Mouse (Mus musculus) MEL (cell line): ENCODE data around the gene Shisal2b. TPM values are rescaled to one million over a fixed set of nuclear protein-coding genes. Genes with fewer than 3 reads are reported as not detected.
A peak's percentile ranks its signal among the peaks of the same experiment; 100 is the strongest.

ENCODE experiments used
- DNase-seq: peaks from one replicate; pipeline ENCODE4 v3.0.0; 2011; ENCODE audit warnings: low read depth, low spot score
- H3K27ac ChIP-seq: 2 replicates; pipeline ENCODE4 v1.5.1; 2012; ENCODE audit warnings: low read depth, mild to moderate bottlenecking, control low read depth, low read length, moderate library complexity; ENCODE audit not compliant: control insufficient read depth
- H3K27me3 ChIP-seq, 2 experiments: fragments of 150-350 bp in 1 of 2; sonication (generic) in 1 of 2; 2 replicates each; pipeline ENCODE4 v1.6.1; 2012; ENCODE audit warnings: low read length in 2 of 2, mild to moderate bottlenecking in 2 of 2, improper control_type of control experiment in 1 of 2, moderate library complexity in 1 of 2; ENCODE audit not compliant: insufficient read depth in 2 of 2, control insufficient read depth in 1 of 2
- H3K36me3 ChIP-seq, 2 experiments: 2 replicates each; pipeline ENCODE4 v1.6.1; 2012 to 2014; ENCODE audit warnings: low read length in 2 of 2, improper control_type of control experiment in 1 of 2, inconsistent platforms in 1 of 2, mild to moderate bottlenecking in 1 of 2; ENCODE audit not compliant: insufficient read depth in 2 of 2, control insufficient read depth in 1 of 2
- H3K4me1 ChIP-seq, 2 experiments: fragments of 150-350 bp in 1 of 2; sonication (generic) in 1 of 2; 2 replicates each; pipeline ENCODE4 v1.6.1; 2012; ENCODE audit warnings: low read length in 2 of 2, improper control_type of control experiment in 1 of 2, mild to moderate bottlenecking in 1 of 2; ENCODE audit not compliant: insufficient read depth in 2 of 2, control insufficient read depth in 1 of 2
- H3K4me3 ChIP-seq, 2 experiments: fragments of 150-350 bp in 1 of 2; sonication (generic) in 1 of 2; 2 replicates each; pipeline ENCODE4 v1.5.1; 2012; ENCODE audit warnings: low read depth in 2 of 2, low read length in 2 of 2, mild to moderate bottlenecking in 2 of 2, moderate library complexity in 2 of 2, control low read depth in 1 of 2, improper control_type of control experiment in 1 of 2; ENCODE audit not compliant: control insufficient read depth in 1 of 2, insufficient read depth in 1 of 2
- H3K79me2 ChIP-seq: 2 replicates; pipeline ENCODE4 v1.6.1; 2012; ENCODE audit warnings: mild to moderate bottlenecking, low read length, moderate library complexity; ENCODE audit not compliant: control insufficient read depth, poor library complexity, insufficient read depth
- H3K9ac ChIP-seq: 2 replicates; pipeline ENCODE4 v1.6.1; 2012; ENCODE audit warnings: low read depth, mild to moderate bottlenecking, control low read depth, low read length, moderate library complexity; ENCODE audit not compliant: control insufficient read depth, poor library complexity, severe bottlenecking
- H3K9me3 ChIP-seq: fragments of 150-350 bp; sonication (generic); replicated peaks from 2 replicates; pipeline ENCODE4 v1.6.1; 2012; ENCODE audit warnings: mild to moderate bottlenecking, low read length, improper control_type of control experiment, moderate library complexity; ENCODE audit not compliant: insufficient read depth
- BHLHE40 ChIP-seq: IDR thresholded peaks from 2 replicates; pipeline ENCODE4 v1.6.1; 2012; ENCODE audit warnings: low read depth, mild to moderate bottlenecking, inconsistent platforms, low read length, improper control_type of control experiment, borderline replicate concordance
- CTCF ChIP-seq, 3 experiments: IDR thresholded peaks in 2 of 3; conservative IDR thresholded peaks in 1 of 3; 2 replicates each; pipeline ENCODE4 v1.5.1; 2011 to 2012; ENCODE audit warnings: low read length in 3 of 3, low read depth in 2 of 3, mild to moderate bottlenecking in 2 of 3, improper control_type of control experiment in 1 of 3, inconsistent platforms in 1 of 3, mixed read lengths in 1 of 3, moderate library complexity in 1 of 3; ENCODE audit not compliant: control insufficient read depth in 1 of 3, insufficient read depth in 1 of 3, poor library complexity in 1 of 3, severe bottlenecking in 1 of 3
- EP300 ChIP-seq, 2 experiments: IDR thresholded peaks; 2 replicates each; pipeline ENCODE4 v1.6.1; 2011; ENCODE audit warnings: improper control_type of control experiment in 2 of 2, low read length in 2 of 2, low read depth in 1 of 2, mild to moderate bottlenecking in 1 of 2
- ETS1 ChIP-seq: IDR thresholded peaks from 2 replicates; pipeline ENCODE4 v1.6.1; 2012; ENCODE audit warnings: low read depth, mild to moderate bottlenecking, inconsistent platforms, low read length, improper control_type of control experiment, moderate library complexity
- GABPA ChIP-seq: IDR thresholded peaks from 2 replicates; pipeline ENCODE4 v1.6.1; 2012; ENCODE audit warnings: low read depth, mild to moderate bottlenecking, inconsistent platforms, low read length, improper control_type of control experiment, moderate library complexity
- GATA1 ChIP-seq: IDR thresholded peaks from 2 replicates; pipeline ENCODE4 v1.6.1; 2011; ENCODE audit warnings: low read depth, low read length, improper control_type of control experiment
- HCFC1 ChIP-seq: IDR thresholded peaks from 2 replicates; pipeline ENCODE4 v1.6.1; 2012; ENCODE audit warnings: low read depth, mild to moderate bottlenecking, inconsistent platforms, low read length, improper control_type of control experiment, moderate library complexity
- KAT2A ChIP-seq: conservative IDR thresholded peaks from 2 replicates; pipeline ENCODE4 v1.6.1; 2012; ENCODE audit warnings: low read depth, low read length, improper control_type of control experiment, inconsistent platforms
- MAZ ChIP-seq: IDR thresholded peaks from 2 replicates; pipeline ENCODE4 v1.6.1; 2012; ENCODE audit warnings: low read depth, mild to moderate bottlenecking, inconsistent platforms, low read length, improper control_type of control experiment
- MEF2A ChIP-seq: IDR thresholded peaks from 2 replicates; pipeline ENCODE4 v1.6.1; 2014; ENCODE audit warnings: low read depth, mild to moderate bottlenecking, inconsistent platforms, low read length, improper control_type of control experiment; ENCODE audit not compliant: poor library complexity, insufficient replicate concordance, severe bottlenecking; ENCODE audit errors: extremely low read depth
- MXI1 ChIP-seq: IDR thresholded peaks from 2 replicates; pipeline ENCODE4 v1.6.1; 2011; ENCODE audit warnings: mild to moderate bottlenecking, low read depth, low read length, improper control_type of control experiment
- MYB ChIP-seq: IDR thresholded peaks from 2 replicates; pipeline ENCODE4 v1.6.1; 2011; ENCODE audit warnings: mild to moderate bottlenecking, low read depth, low read length, improper control_type of control experiment
- MYC ChIP-seq: IDR thresholded peaks from 2 replicates; pipeline ENCODE4 v1.6.1; 2011; ENCODE audit warnings: low read depth, mild to moderate bottlenecking, low read length, improper control_type of control experiment, moderate library complexity
- NELFE ChIP-seq: IDR thresholded peaks from 2 replicates; pipeline ENCODE4 v1.6.1; 2011; ENCODE audit warnings: low read depth, low read length, improper control_type of control experiment
- NRF1 ChIP-seq: IDR thresholded peaks from 2 replicates; pipeline ENCODE4 v1.6.1; 2014; ENCODE audit warnings: low read depth, mild to moderate bottlenecking, inconsistent platforms, low read length, improper control_type of control experiment, moderate library complexity; ENCODE audit not compliant: poor library complexity, insufficient read depth, severe bottlenecking
- POLR2AphosphoS2 ChIP-seq: IDR thresholded peaks from 2 replicates; pipeline ENCODE4 v1.6.1; 2011; ENCODE audit warnings: low read length, improper control_type of control experiment
- POLR2AphosphoS5 ChIP-seq: IDR thresholded peaks from 2 replicates; pipeline ENCODE4 v1.6.1; 2012; ENCODE audit warnings: low read depth, borderline replicate concordance, mild to moderate bottlenecking, inconsistent platforms, low read length, moderate library complexity, mixed read lengths
- RAD21 ChIP-seq: IDR thresholded peaks from 2 replicates; pipeline ENCODE4 v1.6.1; 2011; ENCODE audit warnings: mild to moderate bottlenecking, low read depth, low read length, improper control_type of control experiment
- TAL1 ChIP-seq: IDR thresholded peaks from 2 replicates; pipeline ENCODE4 v1.6.1; 2012; ENCODE audit warnings: mild to moderate bottlenecking, inconsistent platforms, low read length, moderate library complexity, mixed read lengths
- UBTF ChIP-seq: IDR thresholded peaks from 2 replicates; pipeline ENCODE4 v1.6.1; 2012; ENCODE audit warnings: low read depth, mild to moderate bottlenecking, inconsistent platforms, low read length, improper control_type of control experiment, moderate library complexity, borderline replicate concordance; ENCODE audit not compliant: insufficient read depth
- USF2 ChIP-seq, 2 experiments: IDR thresholded peaks; 2 replicates each; pipeline ENCODE4 v1.6.1; 2011 to 2012; ENCODE audit warnings: improper control_type of control experiment in 2 of 2, low read length in 2 of 2, borderline replicate concordance in 1 of 2, inconsistent platforms in 1 of 2, low read depth in 1 of 2, mild to moderate bottlenecking in 1 of 2; ENCODE audit not compliant: insufficient read depth in 1 of 2
- ZKSCAN1 ChIP-seq: IDR thresholded peaks from 2 replicates; pipeline ENCODE4 v1.6.1; 2012; ENCODE audit warnings: low read depth, mild to moderate bottlenecking, inconsistent platforms, low read length, improper control_type of control experiment, moderate library complexity
- polyA plus RNA-seq, 2 experiments: library from polyadenylated mRNA; stranded (reverse) in 1 of 2; unstranded in 1 of 2; fragments of >175 nt in 1 of 2; fragments of >200 nt in 1 of 2; gene quantifications; 2 replicates each; pipeline versions ENCODE4 v1.2.1 to v1.2.4; 2012; ENCODE audit warnings: low replicate concordance in 2 of 2, low read depth in 1 of 2; ENCODE audit not compliant: insufficient read length in 2 of 2, insufficient read depth in 1 of 2, missing spikeins in 1 of 2
- total RNA-seq: library from RNA; depleted of rRNA; stranded (reverse); fragments of 300-350 nt; gene quantifications from 2 replicates; pipeline ENCODE4 v1.2.3, GENCODE M21; 2012

The Shisal2b gene
- total and polyA plus RNA-seq, 3 experiments, result not detected

GRCm38 (mm10) chr13:104825470-104825869, 38.2 kb downstream of the Shisal2b start:
- TF ChIP-seq ETS1 (peak; percentile 45; the same call in 1 of the 2 replicates), GATA1 (0 out of 2 replicates have a peak, but pooled peaks have one; percentile 8), UBTF (no peak), TAL1 (peak; percentile 55), POLR2AphosphoS2 (no peak), EP300 (IDR thresholded peaks at IDR 0.05; ENCODE audit: low read depth in 1 of 2, low read length in 2 of 2) (peak in 1 of 2 experiments; percentile 31; a peak in 2 of 4 replicates), GABPA (no peak), NELFE (no peak)
- Histone ChIP-seq H3K36me3 (peaks cover 12 to 39% of the 10 kb centered on the region in 2 experiments), H3K9ac (no peak overlapping the region), H3K79me2 (peaks cover 11% of the 10 kb centered on the region), H3K27ac (no peak overlapping the region), H3K4me1 (peaks cover 20 to 24% of the 10 kb centered on the region in 2 experiments), H3K4me3 (no peak overlapping the region), H3K9me3 (no peaks in the 10 kb centered on the region), H3K27me3 (no peaks in the 10 kb centered on the region)
- peak; percentile 59 for DNase-seq

- H3K36me3 ChIP-seq, result peaks cover 8 to 46% of the 10 kb centered on the region in 2 experiments
- H3K4me3 ChIP-seq, result peak overlapping the region; percentile 20 to 26; a peak in 3 of 4 replicates
- no peaks in the 10 kb centered on the region for H3K9me3 ChIP-seq
- H3K27ac ChIP-seq, result peak overlapping the region; percentile 67
- no peak overlapping the region; the same call in 1 of the 2 replicates for H3K9ac ChIP-seq
- H3K27me3 ChIP-seq, result no peaks in the 10 kb centered on the region
- DNase-seq, result peak; percentile 63
- peaks cover 24 to 26% of the 10 kb centered on the region in 2 experiments for H3K4me1 ChIP-seq
- H3K79me2 ChIP-seq, result peaks cover 20% of the 10 kb centered on the region
- TF ChIP-seq POLR2AphosphoS5 (no peak), MAZ (no peak), UBTF (no peak), BHLHE40 (no peak), USF2 (IDR thresholded peaks at IDR 0.05; ENCODE audit: borderline replicate concordance in 1 of 2, insufficient read depth in 1 of 2, low read depth in 1 of 2, low read length in 2 of 2) (no peak), MEF2A (no peak), ZKSCAN1 (no peak), GATA1 (no peak), TAL1 (no peak), ETS1 (no peak), CTCF (IDR thresholded peaks at IDR 0.05 in 2 of 3, conservative IDR thresholded peaks at IDR 0.05 in 1 of 3; ENCODE audit: control insufficient read depth in 1 of 3, insufficient read depth in 1 of 3, low read depth in 2 of 3, low read length in 3 of 3, poor library complexity in 1 of 3, severe bottlenecking in 1 of 3) (no peak), MYC (no peak), MYB (no peak), MXI1 (no peak), GABPA (no peak), NRF1 (no peak), EP300 (IDR thresholded peaks at IDR 0.05; ENCODE audit: low read depth in 1 of 2, low read length in 2 of 2) (no peak), RAD21 (no peak), HCFC1 (no peak), KAT2A (no peak)
Measured at GRCm38 (mm10) chr13:104822411-104822838, 41.3 kb downstream of the Shisal2b start.
